Mouse (Mus musculus) C2C12 (cell line): ENCODE measurements around the gene Rtn1.

ENCODE experiments used
- CTCF ChIP-seq: IDR thresholded peaks from one replicate; pipeline ENCODE4 v1.5.1; 2011; ENCODE audit not compliant: control insufficient read depth, insufficient read depth, insufficient read length
- FOSL1 ChIP-seq: IDR thresholded peaks from one replicate; pipeline ENCODE4 v1.8.0; 2011; ENCODE audit warnings: mild to moderate bottlenecking, low read length; ENCODE audit not compliant: poor library complexity, insufficient read depth, severe bottlenecking
- MAX ChIP-seq: IDR thresholded peaks from one replicate; pipeline ENCODE4 v1.6.1; 2011; ENCODE audit warnings: mild to moderate bottlenecking, control low read depth
- USF1 ChIP-seq: IDR thresholded peaks from one replicate; pipeline ENCODE4 v1.6.1; 2011; ENCODE audit warnings: low read depth, mild to moderate bottlenecking, control low read depth, moderate library complexity

DNA sequence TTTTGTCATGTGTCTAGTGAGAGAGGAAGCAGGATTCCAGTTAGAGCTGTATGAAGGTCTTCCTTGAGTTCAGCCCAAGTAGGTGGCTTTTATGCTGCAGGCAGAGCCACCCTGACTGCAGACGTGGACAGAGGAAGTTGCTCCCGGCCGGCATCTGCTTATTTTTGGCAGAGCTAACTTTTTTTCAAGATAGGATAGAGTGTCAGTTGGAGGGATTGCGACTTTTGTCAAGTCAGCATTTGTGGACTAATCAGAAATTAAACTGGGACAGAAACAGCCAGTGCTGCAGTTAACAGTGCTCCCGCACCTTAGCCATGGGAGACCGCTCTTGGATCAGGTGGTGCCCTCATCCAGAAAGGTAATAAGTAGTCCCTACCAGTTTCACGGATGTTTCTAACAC, 211.4 kb downstream of the Rtn1 start:
- no peak for TF ChIP-seq CTCF
- no peak for TF ChIP-seq FOSL1
- TF ChIP-seq MAX: no peak
- TF ChIP-seq USF1: no peak
